Comparison of ENCODE assay signal across 9 mouse cellular contexts in the genomic region with DNA sequence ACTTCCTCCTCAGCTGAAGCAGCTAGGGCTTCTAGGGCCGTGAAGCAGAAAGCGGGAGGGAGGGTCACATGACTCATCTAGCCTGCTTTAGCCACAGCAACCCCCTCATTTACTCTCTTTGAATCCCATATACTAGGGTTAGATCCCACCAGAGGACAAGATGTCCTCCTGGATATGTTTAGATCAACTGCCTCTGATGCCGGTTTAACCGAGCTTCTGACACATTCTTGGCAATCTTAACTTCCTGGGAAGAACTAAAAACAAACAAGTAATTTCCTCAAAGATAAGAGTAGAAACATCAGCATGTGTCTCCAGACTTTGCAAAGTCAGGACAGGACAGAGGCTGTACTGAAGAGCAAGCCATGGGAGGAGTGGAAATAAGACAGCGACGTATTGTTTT. TPM values are rescaled to one million over a fixed set of nuclear protein-coding genes. Genes with fewer than 3 reads are reported as not detected.
DNase-seq lines count a peak whose midpoint lies in the region; ATAC-seq and TF ChIP-seq lines count a peak whose summit lies in the region.
"Had no signal": no experiment of that assay in that cellular context is flagged by ENCODE, and none has a peak within 500 bp of the region (broad histone marks: within the 10 kb centered on the region; RNA-seq: fewer than 3 reads in every experiment).

No protein-coding gene starts in this region.

- H3K4me1 ChIP-seq in heart, embryonic 11.5 days (ENCODE audit: control insufficient read depth, insufficient read depth, low read length) = peaks cover 7% of the 10 kb centered on the region; the same call in 1 of the 2 replicates
- H3K4me1 ChIP-seq in kidney, postnatal 0 days (replicated peaks; ENCODE audit: insufficient read depth, low read length) = 0 out of 2 replicates have a peak, but pooled peaks cover 3% of the 10 kb centered on the region

- H3K27me3 ChIP-seq in heart, embryonic 11.5 days (ENCODE audit: control insufficient read depth, insufficient read depth, low read length) = no peaks in the 10 kb centered on the region
- no peaks in the 10 kb centered on the region for H3K27me3 ChIP-seq in kidney, postnatal 0 days (ENCODE audit: insufficient read depth, low read length)

- no peak overlapping the region for H3K9ac ChIP-seq in heart, embryonic 11.5 days (ENCODE audit: low read depth, low read length)
- H3K9ac ChIP-seq in kidney, postnatal 0 days (ENCODE audit: low read depth, low read length) = no peak overlapping the region

- peaks cover 9% of the 10 kb centered on the region for H3K36me3 ChIP-seq in heart, embryonic 11.5 days (ENCODE audit: control insufficient read depth, insufficient read depth, low read length)
- peaks cover 7% of the 10 kb centered on the region; the same call in 1 of the 2 replicates for H3K36me3 ChIP-seq in kidney, postnatal 0 days (ENCODE audit: insufficient read depth, low read length)

- no peak overlapping the region for H3K4me2 ChIP-seq in heart, embryonic 11.5 days
- H3K4me2 ChIP-seq in kidney, postnatal 0 days (ENCODE audit: low read length) = no peak overlapping the region

- no peak for ATAC-seq in heart, embryonic 11.5 days (replicated peaks; ENCODE audit: insufficient number of reproducible peaks, low FRiP score, low TSS enrichment)
- peak; percentile 43; the same call in 1 of the 2 replicates for ATAC-seq in kidney, postnatal 0 days (replicated peaks; ENCODE audit: low FRiP score, low read depth)

- no peak overlapping the region for H3K4me3 ChIP-seq in heart, embryonic 11.5 days (ENCODE audit: low read depth, low read length)
- H3K4me3 ChIP-seq in kidney, postnatal 0 days (replicated peaks; ENCODE audit: low read depth, low read length) = no peak overlapping the region

- peak overlapping the region; percentile 50; the same call in 1 of the 2 replicates for H3K27ac ChIP-seq in heart, embryonic 11.5 days (ENCODE audit: low read depth, low read length)
- H3K27ac ChIP-seq in kidney, postnatal 0 days = peak overlapping the region; percentile 60

- WGBS in heart, embryonic 11.5 days (ENCODE audit: insufficient replicate concordance) = 37% methylated on average over 6 of the region's 6 CpGs
- WGBS in kidney, postnatal 0 days = 36% methylated on average over 6 of the region's 6 CpGs

- DNase-seq in embryo, embryonic 10.5 days (ENCODE audit: low spot score) = peak; percentile 10
- no peak for DNase-seq in embryo, embryonic 10 days (ENCODE audit: low spot score)
- peak; percentile 90 for DNase-seq in kidney, postnatal 0 days (ENCODE audit: low spot score)
- DNase-seq in lung, postnatal 36 days = peak; percentile 84
- DNase-seq in urinary bladder, postnatal 25 days (ENCODE audit: low spot score) = no peak
- no peak for DNase-seq in layer of hippocampus, adult 11-12 months (ENCODE audit: low spot score)
- no peak for DNase-seq in gastrocnemius, postnatal 25 days
- DNase-seq: thymus, postnatal 25 days had no signal

- no peak for TF ChIP-seq CTCF in kidney, postnatal 0 days (IDR thresholded peaks at IDR 0.05; ENCODE audit: low read depth)

- H3K9me3 ChIP-seq in heart, embryonic 11.5 days (replicated peaks; ENCODE audit: control insufficient read depth, low read length) = no peaks in the 10 kb centered on the region
- no peaks in the 10 kb centered on the region for H3K9me3 ChIP-seq in kidney, postnatal 0 days (replicated peaks; ENCODE audit: low read length)

RNA-seq across cellular contexts. Expression of gene Tmem97, which starts 16.2 kb away (rescaled TPM):
- polyA plus RNA-seq in heart, embryonic 11.5 days (2014; fragmentation: Nextera tagmentation; extraction: Ambion mirVana) = 82.4 and 88.3 TPM in 2 replicates
- 61.0 and 65.8 TPM in 2 replicates for polyA plus RNA-seq in kidney, postnatal 0 days (2015; fragmentation: Nextera tagmentation; extraction: Ambion mirVana)
- 1 to 10 TPM; 3.2 to 3.7 TPM for total RNA-seq in gastrocnemius, postnatal 25 days (2021)

RNA-seq across cellular contexts. Expression of gene Ift20, which starts 30.6 kb away (rescaled TPM):
- polyA plus RNA-seq in heart, embryonic 11.5 days (2014; fragmentation: Nextera tagmentation; extraction: Ambion mirVana) = 107 and 114 TPM in 2 replicates
- 185 and 187 TPM in 2 replicates for polyA plus RNA-seq in kidney, postnatal 0 days (2015; fragmentation: Nextera tagmentation; extraction: Ambion mirVana)
- 10 to 100 TPM; 21.4 to 21.7 TPM for total RNA-seq in gastrocnemius, postnatal 25 days (2021)

RNA-seq across cellular contexts. Expression of gene Tnfaip1, which starts 30.6 kb away (rescaled TPM):
- 81.1 and 92.5 TPM in 2 replicates for polyA plus RNA-seq in heart, embryonic 11.5 days (2014; fragmentation: Nextera tagmentation; extraction: Ambion mirVana)
- polyA plus RNA-seq in kidney, postnatal 0 days (2015; fragmentation: Nextera tagmentation; extraction: Ambion mirVana) = 59.8 and 66.5 TPM in 2 replicates
- 10 to 100 TPM; 35.9 to 38.0 TPM for total RNA-seq in gastrocnemius, postnatal 25 days (2021)

RNA-seq across cellular contexts. Expression of gene Poldip2, which starts 54.8 kb away (rescaled TPM):
- polyA plus RNA-seq in heart, embryonic 11.5 days (2014; fragmentation: Nextera tagmentation; extraction: Ambion mirVana) = 130 and 154 TPM in 2 replicates
- 173 and 191 TPM in 2 replicates for polyA plus RNA-seq in kidney, postnatal 0 days (2015; fragmentation: Nextera tagmentation; extraction: Ambion mirVana)
- total RNA-seq in gastrocnemius, postnatal 25 days (2021) = 100 to 1,000 TPM in 1 of 2 experiments, 10 to 100 TPM in 1; 97.5 to 106 TPM

RNA-seq across cellular contexts. Expression of gene Tmem199, which starts 54.8 kb away (rescaled TPM):
- polyA plus RNA-seq in heart, embryonic 11.5 days (2014; fragmentation: Nextera tagmentation; extraction: Ambion mirVana) = 57.0 and 63.9 TPM in 2 replicates
- polyA plus RNA-seq in kidney, postnatal 0 days (2015; fragmentation: Nextera tagmentation; extraction: Ambion mirVana) = 56.0 and 58.9 TPM in 2 replicates
- total RNA-seq in gastrocnemius, postnatal 25 days (2021) = 10 to 100 TPM; 12.3 to 13.6 TPM

Comparison
In these comparisons a context has a peak if more than half of its experiments do, and no peak if none do; other contexts are left out.
1. DNase-seq: peak in embryo, embryonic 10.5 days (single experiment), kidney, postnatal 0 days (single experiment) and lung, postnatal 36 days (single experiment); none in embryo, embryonic 10 days (single experiment), urinary bladder, postnatal 25 days (single experiment), layer of hippocampus, adult 11-12 months (single experiment) and gastrocnemius, postnatal 25 days (single experiment).